Mouse (Mus musculus) lung, adult 2 months (tissue): Measurements from ENCODE around the gene Prrg3. TPM values are rescaled to one million over a fixed set of nuclear protein-coding genes. Genes with fewer than 3 reads are reported as not detected.

Experiments
- DNase-seq: peaks from one replicate; pipeline ENCODE4 v3.0.0; 2022
- H3K4me1 ChIP-seq: fragments of 200-500 bp; 2 replicates; pipeline ENCODE4 v1.6.1; 2011; ENCODE audit warnings: low read length; ENCODE audit not compliant: control insufficient read depth, insufficient read depth
- H3K4me3 ChIP-seq: fragments of 200-500 bp; replicated peaks from 2 replicates; pipeline ENCODE3; 2011; ENCODE audit warnings: low read depth, mild to moderate bottlenecking, control low read depth, low read length; ENCODE audit errors: extremely low read depth
- CTCF ChIP-seq: fragments of 200-500 bp; IDR thresholded peaks from 2 replicates; pipeline ENCODE4 v1.5.1; 2011; ENCODE audit warnings: mild to moderate bottlenecking, low read length, control low read depth; ENCODE audit not compliant: insufficient read depth
- POLR2A ChIP-seq: fragments of 200-500 bp; IDR thresholded peaks from 2 replicates; pipeline ENCODE4 v1.6.1; 2011; ENCODE audit warnings: low read depth, mild to moderate bottlenecking, control low read depth, low read length, borderline replicate concordance; ENCODE audit errors: extremely low read depth
- WGBS: fragments of 180-500 bp; shearing (Covaris S2); methylation state at CpG from one replicate; pipeline ENCODE4 v1.1.7; 2018; 5-methylcytosine and 5-hydroxymethylcytosine counted together
- polyA plus RNA-seq: library from polyadenylated mRNA; depleted of rRNA; stranded (reverse); fragments of >200 nt; gene quantifications from 2 replicates; pipeline ENCODE4 v1.2.3, GENCODE M21; 2012; rRNA removed

Gene Prrg3
- polyA plus RNA-seq, 1 experiment = 29.2 TPM

GRCm38 (mm10) chrX:71980443-71980842 is 18.0 kb downstream of the Prrg3 start:
- no peaks in the 10 kb centered on the region for H3K4me1 ChIP-seq
- no peak overlapping the region for H3K4me3 ChIP-seq
- DNase-seq = no peak
- 62% methylated on average over 3 of the region's 3 CpGs for WGBS
- no peak for TF ChIP-seq POLR2A
- TF ChIP-seq CTCF = no peak

GRCm38 (mm10) chrX:71981322-71981721 is 18.9 kb downstream of the Prrg3 start:
- 59% methylated on average over 2 of the region's 2 CpGs for WGBS
- TF ChIP-seq POLR2A (no peak), CTCF (no peak)
- no peak for DNase-seq
- no peaks in the 10 kb centered on the region for H3K4me1 ChIP-seq
- no peak overlapping the region for H3K4me3 ChIP-seq

GRCm38 (mm10) chrX:71983205-71983604 is 20.8 kb downstream of the Prrg3 start:
- Histone ChIP-seq H3K4me1 (no peaks in the 10 kb centered on the region), H3K4me3 (no peak overlapping the region)
- WGBS = 45% methylated on average over 2 of the region's 2 CpGs
- TF ChIP-seq POLR2A (no peak), CTCF (no peak)
- DNase-seq = no peak

GRCm38 (mm10) chrX:71983775-71984174 is 21.4 kb downstream of the Prrg3 start:
- Histone ChIP-seq H3K4me3 (no peak overlapping the region), H3K4me1 (no peaks in the 10 kb centered on the region)
- 0 out of 2 replicates have a peak, but pooled peaks have one; percentile 4 for TF ChIP-seq CTCF
- TF ChIP-seq POLR2A = no peak
- peak; percentile 25 for DNase-seq
- WGBS = 72% methylated on average over 1 of the region's 1 CpGs

- WGBS = 65% methylated on average over 3 of the region's 3 CpGs
- Histone ChIP-seq H3K4me3 (no peak within 1 kb of the TSS), H3K4me1 (no peaks in the 10 kb centered on the region)
- no peak for TF ChIP-seq CTCF
- DNase-seq = no peak
These were observed 29.1 kb downstream of the Prrg3 start, which contains the start of gene Cnga2 for GRCm38 (mm10) chrX:71991549-71991948. Cnga2 (plus strand) TSS chrX:71991849.

- no peak overlapping the region for H3K4me3 ChIP-seq
- WGBS = 22% methylated on average over 1 of the region's 1 CpGs
- H3K4me1 ChIP-seq = no peaks in the 10 kb centered on the region
- TF ChIP-seq POLR2A (no peak), CTCF (no peak)
- DNase-seq = no peak
These were observed 33.5 kb downstream of the Prrg3 start for GRCm38 (mm10) chrX:71995972-71996371.

- peak; percentile 24 for DNase-seq
- TF ChIP-seq CTCF (no peak), POLR2A (no peak)
- Histone ChIP-seq H3K4me1 (peaks cover 5% of the 10 kb centered on the region), H3K4me3 (no peak overlapping the region)
These were observed 47.5 kb downstream of the Prrg3 start for GRCm38 (mm10) chrX:72009930-72010329.

- Histone ChIP-seq H3K4me1 (peaks cover 5% of the 10 kb centered on the region), H3K4me3 (no peak overlapping the region)
- 50% methylated on average over 9 of the region's 9 CpGs for WGBS
- TF ChIP-seq POLR2A = no peak
- TF ChIP-seq CTCF = no peak
- no peak for DNase-seq
These were observed 49.8 kb downstream of the Prrg3 start for GRCm38 (mm10) chrX:72012236-72012635.

- Histone ChIP-seq H3K4me3 (no peak overlapping the region), H3K4me1 (peaks cover 5% of the 10 kb centered on the region)
- DNase-seq = peak; percentile 39
- WGBS = 29% methylated on average over 3 of the region's 3 CpGs
- TF ChIP-seq CTCF (0 out of 2 replicates have a peak, but pooled peaks have one; percentile 5), POLR2A (no peak)
These were observed 50.4 kb downstream of the Prrg3 start for GRCm38 (mm10) chrX:72012804-72013203.

- no peak overlapping the region for H3K4me3 ChIP-seq
- WGBS = 93% methylated on average over 1 of the region's 1 CpGs
- TF ChIP-seq CTCF (no peak), POLR2A (no peak)
- H3K4me1 ChIP-seq = no peaks in the 10 kb centered on the region
- no peak for DNase-seq
These were observed 59.8 kb downstream of the Prrg3 start for GRCm38 (mm10) chrX:72022241-72022640.

Other genes starting within 250 kb of the Prrg3 start
- gene Vma21, start 146.7 kb upstream of the Prrg3 start, polyA plus RNA-seq = 2.3 and 3.8 TPM in 2 replicates
- gene Gm1141, start 41.6 kb upstream of the Prrg3 start, polyA plus RNA-seq = 0.14 and 0.19 TPM in 2 replicates
- gene Fate1, start 10.4 kb downstream of the Prrg3 start, polyA plus RNA-seq = not detected in 2 replicates
- 0.53 and 0.87 TPM in 2 replicates for gene Cnga2, start 29.2 kb downstream of the Prrg3 start, polyA plus RNA-seq